Mouse (Mus musculus): Measurements from ENCODE around the gene Hdac10.

Gene Hdac10

GRCm38 (mm10) chr15:89074613-89075477, 53.7 kb downstream of the Hdac10 start, which contains the start of gene Trabd:
Trabd (plus strand) TSS chr15:89075124.
- no peak for DNase-seq (ENCODE audit: low spot score in 2 of 2)

- DNase-seq (ENCODE audit: low spot score in 2 of 2) = peak in 1 of 2 experiments; percentile 43
These were observed 54.4 kb downstream of the Hdac10 start for GRCm38 (mm10) chr15:89073993-89074603.
